Mouse (Mus musculus) cerebellum, adult 11 months (tissue): ENCODE data around the gene Rbm20.
"Not testable (repeated sequence)": the region's sequence is repeated elsewhere in the genome, so short reads cannot be mapped to it uniquely, and the experiment has no call there.

Experiments
- DNase-seq: peaks from one replicate; pipeline ENCODE4 v3.0.0; 2022

Gene Rbm20

DNA sequence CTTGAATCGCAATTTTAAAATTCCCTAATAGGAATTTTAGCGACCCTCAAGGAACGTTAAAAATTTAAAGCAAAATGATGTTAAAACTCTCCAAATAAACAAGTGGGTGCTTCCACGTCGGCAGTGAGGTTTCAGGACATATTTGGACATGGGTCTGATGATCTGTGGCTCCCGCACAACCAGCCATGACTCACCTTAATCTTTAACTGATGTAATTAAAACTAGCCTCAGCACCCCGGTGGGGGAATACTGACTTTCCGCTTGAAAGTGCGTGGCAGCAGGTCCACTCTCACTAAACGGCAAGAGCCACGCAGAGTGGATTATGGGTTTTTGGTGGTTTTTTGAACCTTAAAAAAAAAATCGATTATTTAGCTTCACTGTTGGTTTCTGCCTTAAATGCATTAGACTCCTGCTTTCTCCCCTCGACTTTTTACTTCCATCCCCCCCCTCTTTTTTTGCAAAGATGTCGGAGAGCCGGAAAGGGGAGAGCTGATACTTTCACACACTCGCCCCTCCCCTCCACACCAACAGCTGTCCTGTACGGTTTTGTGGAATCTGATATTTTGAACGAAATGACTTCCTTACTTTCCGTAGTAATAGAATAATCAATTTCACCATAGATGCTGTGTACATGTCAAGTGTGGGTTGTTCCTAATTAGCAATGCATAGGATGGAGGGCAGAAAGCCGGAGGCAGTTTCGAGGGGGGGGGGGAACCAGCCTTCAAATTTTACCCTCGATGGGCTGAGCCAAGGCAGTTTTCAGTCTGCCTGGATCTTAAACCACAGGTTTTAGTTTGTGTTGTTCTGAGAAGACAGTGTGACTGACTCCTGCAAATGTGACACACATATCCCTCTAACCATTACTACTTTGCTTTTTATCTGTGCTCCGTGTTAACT, 117.1 kb downstream of the Rbm20 start:
- DNase-seq = no peak

DNA sequence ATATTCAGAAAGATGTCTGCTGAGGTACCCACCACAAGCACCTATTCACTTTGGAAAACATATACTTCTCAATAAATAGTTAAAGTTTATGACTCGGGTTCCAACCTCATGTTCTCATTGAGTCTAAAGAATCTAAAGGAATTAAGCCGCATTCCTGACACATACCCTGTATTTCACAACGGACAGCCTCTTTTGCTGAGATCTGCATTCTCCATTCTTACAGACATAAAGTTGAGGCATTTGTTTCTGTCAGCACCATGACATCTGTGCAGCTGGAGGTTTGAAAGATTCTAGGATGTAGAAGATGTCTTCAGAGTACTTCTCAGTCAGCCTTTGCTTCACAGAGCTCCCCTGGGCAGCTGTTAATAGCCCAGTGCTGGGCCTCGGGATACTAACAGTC, 117.9 kb downstream of the Rbm20 start:
- no peak for DNase-seq

DNA sequence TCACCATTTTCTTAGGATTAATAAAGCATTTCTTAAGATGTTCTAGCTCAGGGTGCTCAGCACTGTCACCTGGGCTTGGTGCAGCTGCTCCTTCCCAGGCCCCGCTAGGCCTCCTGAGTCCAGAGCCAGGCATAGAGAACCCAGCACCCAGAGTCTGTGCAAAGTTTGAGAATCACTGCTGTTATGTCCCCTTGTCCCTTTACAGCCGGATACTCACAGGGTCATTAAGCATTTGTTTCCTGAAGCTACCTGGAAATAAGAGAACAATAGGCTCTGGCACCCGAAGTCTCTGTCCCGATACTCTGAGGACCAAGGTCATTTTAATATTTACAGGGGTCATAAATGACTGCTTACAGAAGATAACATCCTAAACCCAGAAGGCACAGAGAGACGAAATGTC, 118.9 kb downstream of the Rbm20 start:
- DNase-seq = no peak

DNA sequence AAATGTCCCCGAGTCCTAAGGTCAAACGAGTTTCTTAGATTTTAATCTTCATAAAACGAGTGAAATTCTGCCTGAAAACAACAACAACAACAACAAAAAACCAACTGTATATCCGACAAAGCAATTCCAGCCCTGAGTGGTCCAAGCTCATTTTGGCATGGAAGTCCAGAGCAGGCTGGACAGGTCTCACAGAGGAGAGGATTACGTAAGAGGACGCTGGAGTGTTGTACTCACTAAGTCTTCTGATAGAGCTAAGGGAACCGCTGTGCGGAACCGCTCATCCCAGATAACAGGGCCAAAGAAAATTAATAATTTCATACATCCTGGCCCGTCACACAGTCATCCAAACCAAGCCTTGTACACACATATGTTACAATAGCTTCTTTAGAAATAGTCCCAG, 120.7 kb downstream of the Rbm20 start:
- DNase-seq = no peak

DNA sequence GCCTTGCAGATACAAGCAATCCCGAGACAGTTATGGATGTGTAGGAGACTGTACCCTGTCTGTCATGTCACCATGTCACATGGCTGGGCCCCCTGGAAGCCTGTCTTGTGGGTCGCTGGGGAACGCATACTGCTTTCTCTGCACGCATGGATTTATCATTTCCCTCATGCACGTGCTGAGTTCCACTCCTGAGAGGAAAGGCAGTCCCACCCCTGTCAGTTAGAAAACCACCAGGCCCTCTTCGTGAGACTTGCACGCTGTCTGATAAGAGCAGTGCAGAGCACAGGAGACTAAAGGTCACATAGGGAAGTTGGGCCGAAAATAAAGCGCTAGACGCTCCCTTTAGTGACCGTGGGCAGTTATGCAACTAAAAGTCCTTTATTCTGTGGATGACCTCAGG, 122.8 kb downstream of the Rbm20 start:
- no peak for DNase-seq

DNA sequence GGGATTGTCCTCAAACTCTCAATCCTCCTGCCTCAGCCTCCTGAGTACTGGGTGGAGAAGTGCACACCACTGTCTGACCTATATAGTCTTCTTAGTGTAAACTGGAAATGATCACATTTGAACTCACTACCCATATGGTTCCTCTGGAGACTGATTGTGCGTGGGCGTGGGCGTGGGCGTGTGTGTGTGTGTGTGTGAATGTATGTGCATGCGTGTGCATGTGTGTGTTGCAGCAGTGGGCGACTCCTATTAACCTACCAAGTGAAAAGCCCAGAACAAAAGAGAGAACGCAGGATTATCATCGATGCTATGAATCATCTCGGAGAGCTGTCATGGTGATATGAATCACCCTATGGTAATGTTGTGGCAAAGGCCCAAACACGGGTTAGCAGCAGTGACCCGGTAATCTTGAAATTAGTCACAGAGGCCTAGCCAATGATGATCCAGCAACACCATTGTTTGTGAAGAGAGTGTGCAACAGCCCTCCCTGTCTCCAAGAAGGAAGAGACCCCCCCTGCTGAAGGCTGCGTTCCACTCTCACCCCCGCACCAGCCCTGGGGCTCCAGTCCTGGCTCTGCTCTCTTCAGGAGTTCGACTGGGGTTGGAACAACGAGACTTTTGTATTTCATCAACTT, 123.4 kb downstream of the Rbm20 start:
- no peak for DNase-seq

DNA sequence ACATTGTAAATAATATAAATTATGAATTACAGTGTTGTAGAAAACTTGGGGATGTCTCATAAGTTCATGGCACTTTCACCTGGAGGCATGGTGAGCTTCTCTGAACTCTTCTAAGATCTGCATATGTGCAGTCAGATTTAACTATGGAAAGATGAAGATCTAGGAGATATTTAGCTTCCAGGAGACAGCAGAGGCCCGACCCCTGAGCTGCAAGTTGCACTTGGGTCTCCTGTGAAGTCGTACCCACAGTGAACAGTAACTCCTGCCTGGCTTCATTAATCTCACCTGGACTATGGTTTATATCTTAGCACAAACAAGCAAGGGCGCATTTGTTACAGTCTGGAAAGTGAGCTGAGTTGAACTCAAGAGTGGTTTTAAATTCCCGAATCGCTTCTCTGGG, 124.3 kb downstream of the Rbm20 start:
- DNase-seq = no peak

DNA sequence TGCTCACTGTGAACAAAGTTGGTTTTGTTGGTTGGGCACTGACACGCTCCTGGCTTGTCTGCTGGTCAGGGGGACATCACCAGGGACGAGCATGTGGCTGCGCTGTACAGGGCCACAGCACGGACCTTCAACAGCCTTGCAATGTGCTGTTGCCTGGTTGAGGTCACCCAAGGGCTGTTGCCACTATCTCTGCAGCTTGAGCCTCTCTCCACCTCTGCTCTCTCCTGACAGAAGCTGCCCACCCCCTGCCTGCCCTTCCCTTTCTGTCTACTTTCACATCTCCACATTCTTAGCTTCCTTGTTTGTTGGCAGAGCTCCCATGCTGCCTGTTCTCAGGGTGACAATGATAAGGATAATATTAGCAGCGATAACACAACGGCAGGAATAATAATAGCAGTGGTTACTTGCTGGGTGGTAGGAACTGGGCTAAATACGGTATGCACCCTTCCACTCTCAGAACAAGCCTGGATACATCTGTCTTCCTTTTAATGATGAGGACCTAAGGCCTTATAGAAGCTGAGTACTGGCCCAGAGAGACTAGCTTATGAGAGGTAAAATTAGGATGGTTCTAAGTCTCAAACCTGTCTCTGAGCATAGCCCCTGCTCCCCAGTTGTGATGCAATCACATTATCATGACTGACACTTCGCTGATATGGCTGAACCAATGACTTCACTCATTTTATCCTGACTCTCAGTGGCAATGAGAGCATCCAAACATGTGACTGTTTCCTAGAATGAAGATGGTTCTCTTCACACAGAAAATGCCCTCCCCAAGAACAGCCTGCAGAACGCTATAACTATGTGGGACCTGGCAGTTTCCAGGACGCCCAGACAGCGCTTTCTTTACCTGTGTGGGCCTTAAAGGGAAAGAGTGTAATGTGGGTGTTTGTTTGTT, 124.9 kb downstream of the Rbm20 start:
- DNase-seq = no peak

DNA sequence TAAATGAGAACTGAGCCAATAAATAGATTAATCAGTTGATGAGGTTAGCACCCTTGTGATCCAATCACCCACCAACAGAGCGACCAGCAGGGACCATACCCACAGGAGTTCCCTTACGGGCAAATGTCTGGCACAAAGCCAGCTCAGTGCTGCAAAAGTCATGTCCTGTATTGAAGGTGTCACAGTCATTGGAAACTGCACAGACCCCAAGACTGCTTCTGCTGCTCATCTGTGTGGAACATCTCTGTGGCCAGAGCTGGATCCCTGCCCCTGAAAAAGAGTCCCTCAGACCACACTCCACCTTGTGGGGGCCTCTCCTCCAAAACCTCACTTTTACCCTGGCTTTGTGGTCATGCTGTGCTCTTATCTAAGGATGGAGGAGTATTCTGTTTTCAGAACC, 126.8 kb downstream of the Rbm20 start:
- DNase-seq = no peak

DNA sequence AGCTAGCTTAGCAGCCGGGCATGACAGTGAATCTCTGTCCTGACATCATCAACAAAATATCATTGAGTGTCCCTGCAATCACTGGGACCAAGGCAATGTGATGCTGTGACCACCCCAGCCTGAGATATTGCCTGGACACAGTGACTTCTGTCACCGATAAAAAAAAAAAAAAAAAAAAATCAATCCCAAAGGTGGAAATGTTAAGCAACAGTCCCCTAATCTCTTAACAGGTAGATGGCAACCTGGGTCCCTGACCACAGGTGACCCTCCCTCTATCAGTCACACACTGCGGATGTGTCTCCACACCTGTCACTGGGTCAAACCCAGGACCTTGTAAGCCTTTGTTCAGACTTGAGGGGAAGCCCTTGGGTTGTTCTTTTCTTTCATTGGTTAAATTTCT, 128.0 kb downstream of the Rbm20 start:
- no peak for DNase-seq

DNA sequence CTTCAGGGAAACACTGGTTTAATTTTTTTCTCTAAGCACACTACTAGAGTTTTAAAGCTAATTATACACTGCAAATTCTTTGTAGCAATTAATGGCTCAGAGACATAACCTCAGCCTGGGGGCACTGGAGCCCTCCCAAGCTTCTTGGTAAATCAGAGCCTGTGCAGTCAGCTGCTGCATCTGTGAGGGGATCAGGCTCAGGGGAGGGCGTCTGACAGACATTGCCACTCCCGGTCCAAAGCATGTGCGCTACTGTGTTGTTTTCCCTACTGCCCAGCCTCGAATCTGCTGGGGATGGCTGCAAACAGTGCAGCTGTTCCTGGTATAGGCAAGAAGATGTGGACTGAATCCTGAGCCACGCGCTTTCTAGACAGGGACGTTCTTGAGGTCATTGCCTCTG, 129.0 kb downstream of the Rbm20 start:
- DNase-seq = no peak

DNA sequence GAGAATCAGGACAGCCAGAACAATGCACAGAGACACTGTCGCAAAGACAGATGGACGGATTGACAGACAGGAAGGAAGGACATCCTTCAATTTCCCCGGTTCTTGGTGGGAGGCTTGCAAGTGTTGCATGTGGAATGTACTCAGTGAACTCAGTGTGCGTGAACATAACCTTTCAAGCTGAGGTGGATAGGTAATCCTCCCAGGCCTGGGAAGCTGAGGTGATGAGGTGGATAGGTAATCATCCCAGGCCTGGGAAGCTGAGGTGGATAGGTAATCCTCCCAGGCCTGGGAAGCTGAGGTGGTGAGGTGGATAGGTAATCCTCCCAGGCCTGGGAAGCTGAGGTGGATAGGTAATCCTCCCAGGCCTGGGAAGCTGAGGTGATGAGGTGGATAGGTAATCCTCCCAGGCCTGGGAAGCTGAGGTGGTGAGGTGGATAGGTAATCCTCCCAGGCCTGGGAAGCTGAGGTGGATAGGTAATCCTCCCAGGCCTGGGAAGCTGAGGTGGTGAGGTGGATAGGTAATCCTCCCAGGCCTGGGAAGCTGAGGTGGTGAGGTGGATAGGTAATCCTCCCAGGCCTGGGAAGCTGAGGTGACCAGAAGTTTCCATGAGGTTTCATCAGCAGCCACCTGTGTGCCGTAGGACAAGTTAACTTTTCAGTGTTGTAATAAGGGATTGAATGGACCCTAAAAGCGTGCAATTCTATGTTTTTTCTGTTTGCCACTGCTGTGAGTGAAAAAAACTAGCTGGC, 129.6 kb downstream of the Rbm20 start:
- DNase-seq = not testable (repeated sequence)

DNA sequence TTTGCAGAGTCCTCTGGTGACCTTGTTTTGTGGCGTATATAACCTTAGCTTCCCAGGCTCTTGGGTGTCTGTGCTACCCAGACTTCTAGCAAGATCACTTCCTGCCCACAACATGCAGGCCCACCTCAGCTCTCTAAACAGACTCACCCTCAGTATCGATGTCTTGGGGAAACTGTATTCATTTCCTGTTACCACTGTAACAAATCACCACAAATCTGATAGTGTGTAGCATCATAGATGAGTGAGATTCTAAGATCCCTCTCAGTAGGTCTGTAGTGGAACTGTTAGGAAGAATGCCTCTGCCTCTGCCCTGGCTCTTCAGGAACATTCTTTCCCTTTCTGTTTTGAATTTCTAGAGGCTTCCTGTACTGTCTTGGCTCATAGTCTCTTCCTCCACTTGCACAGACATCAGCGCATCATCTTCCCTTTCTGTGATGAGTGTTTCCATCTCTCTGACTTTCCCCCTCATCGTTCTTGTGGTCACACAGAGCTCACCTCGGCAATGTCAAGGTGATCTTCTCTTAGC, 130.2 kb downstream of the Rbm20 start:
- no peak for DNase-seq

DNA sequence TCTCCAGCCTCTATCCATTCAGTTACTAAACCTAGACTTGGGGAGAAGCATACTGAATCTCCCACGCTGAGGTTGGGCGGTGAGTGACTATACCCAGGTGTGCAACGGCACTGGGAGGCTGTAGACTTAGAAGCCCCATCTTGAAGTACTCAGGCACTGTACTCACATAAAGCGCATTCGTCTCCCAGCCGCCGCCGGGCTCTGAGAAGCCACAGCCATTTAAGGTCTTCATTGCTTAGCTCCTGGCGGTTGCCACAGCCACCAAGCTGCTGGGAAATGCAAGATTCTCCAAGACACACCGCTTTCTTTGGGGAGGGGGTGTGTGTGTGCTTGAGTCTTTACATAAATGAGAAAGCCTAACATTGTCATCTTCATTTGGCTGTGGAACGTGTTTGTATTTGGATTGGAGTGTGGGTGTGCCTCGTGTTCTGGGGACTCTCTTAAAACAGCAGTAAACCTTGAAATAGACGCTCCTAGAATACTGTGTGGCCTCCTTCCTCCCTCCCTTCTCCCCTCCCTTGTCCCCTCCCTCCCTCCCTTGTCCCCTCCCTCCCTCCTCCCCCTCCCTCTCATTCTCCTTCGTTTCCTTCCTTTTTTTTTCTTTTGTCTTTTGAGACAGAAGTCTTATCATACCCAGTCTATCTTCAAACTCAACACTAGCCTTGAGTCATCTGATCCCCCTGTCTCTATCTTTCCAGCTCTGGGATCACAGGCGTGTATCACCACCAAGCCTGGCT, 131.1 kb downstream of the Rbm20 start:
- no peak for DNase-seq

DNA sequence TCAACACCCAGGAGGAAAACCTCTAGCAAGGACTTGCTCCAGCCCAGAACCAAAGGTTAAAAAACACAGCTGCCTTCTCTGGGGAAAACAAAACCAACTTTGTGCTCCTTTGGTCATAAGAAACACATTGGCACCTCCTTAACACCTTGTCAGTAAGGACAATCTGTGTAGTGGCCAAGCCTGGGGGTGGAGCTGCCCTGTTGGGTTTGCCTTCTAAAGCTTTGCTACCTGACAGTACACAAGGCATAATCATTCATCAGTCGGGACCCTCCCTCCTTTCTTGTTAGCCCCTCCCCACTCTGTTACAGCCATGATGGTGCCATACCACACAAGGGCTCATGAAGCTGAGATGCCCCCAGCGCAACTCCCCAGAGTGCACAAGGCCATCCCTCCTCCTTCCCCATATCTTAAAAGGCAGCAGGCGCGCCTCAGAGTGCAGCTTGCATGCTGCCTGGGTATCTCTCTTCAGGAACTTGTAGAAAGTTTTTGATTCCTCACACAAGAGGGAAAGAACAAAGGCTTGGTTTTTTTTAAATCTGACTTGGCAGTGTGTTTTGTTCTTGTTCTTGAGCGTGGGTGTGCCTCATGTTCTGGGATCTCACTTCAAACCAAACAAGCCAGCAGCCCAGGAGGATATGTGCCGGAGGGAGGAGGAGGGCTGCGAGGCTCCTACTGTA, 132.2 kb downstream of the Rbm20 start:
- no peak for DNase-seq

DNA sequence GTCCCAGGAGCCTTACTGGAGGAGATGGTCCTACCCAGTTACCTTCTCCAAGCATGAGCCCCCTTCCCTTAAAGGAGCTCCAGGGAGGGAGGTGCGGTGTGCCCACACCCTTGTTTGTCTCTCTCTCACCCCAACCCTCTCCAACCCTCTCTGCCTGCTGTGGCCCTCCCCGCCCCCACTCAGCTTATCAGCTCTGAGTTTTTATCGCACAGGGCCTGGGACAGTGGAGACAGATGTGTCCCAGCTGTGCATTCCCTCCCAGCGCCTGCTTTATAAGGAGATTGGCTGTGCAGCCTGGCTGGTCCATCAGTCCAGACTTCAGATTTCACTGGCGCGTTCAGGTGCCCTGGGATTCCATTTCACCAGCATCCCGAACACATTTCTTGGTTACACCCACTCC, 132.9 kb downstream of the Rbm20 start:
- DNase-seq = no peak

DNA sequence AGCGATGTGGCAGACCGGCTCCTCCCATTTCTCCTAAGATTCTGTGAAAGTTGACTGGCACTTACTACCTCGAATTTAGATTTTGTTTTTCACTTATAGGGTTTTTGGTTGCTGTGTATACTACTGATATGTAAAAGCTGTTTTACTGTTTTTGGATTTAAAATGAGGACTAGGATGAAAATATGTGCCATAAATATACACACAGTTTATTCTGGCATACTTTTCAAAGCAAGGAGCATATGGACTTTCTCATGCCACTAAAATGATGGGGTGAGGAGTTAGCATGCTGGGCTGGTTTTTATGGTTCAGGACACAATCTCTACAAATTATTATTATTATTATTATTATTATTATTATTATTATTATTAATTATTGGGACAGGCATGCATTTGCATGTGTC, 133.5 kb downstream of the Rbm20 start:
- no peak for DNase-seq

DNA sequence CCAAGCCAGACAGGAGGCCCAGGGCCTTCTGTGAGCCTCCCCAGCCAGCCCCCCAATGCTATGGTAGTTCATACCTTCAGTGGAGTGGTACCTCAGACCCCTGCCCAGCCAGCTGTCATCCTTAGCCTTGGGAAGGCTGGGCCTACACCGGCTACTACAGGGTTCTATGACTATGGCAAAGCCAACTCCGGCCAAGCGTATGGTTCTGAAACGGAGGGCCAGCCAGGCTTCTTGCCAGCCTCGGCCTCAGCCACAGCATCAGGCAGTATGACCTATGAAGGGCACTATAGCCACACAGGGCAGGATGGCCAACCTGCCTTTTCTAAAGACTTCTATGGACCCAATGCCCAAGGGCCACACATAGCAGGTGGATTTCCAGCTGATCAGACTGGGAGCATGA, 136.5 kb downstream of the Rbm20 start:
- no peak for DNase-seq

DNA sequence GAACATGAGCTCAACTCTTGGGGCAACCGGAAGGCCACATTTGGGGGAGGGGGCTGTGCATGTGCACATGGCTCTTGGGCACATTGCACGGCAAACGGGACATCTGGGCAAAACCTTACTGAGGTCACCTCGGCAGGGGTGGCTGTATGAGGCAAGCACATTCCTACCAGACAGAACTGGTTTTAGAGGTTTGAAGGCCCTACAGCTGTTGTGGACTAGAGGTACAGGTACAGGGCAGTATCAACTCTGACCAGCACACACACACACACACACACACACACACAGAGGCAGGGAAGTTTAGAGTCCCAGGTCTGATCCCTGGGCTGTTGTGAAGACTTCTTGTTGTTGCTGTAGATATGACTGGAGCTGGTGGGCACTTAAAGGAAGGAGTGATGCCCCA, 138.6 kb downstream of the Rbm20 start:
- no peak for DNase-seq

DNA sequence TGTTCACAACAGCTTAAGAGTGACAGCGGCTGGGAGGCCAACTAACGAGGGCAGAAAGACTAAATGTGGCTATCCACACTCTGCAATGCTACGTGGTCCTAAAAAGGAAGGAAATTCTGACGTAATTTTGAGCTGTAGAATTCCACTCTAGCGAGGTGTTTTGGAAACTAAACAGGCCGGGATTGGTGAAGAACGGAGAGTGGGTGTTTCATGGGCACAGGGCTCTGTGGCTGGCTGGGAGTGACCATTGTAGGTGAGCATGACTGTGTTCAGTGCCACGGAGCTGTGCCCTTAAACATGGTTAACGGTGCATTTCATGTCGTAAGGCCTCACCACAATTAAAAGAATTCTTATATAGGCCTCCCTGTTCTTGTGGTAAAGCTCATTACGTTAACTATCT, 139.1 kb downstream of the Rbm20 start:
- DNase-seq = no peak

DNA sequence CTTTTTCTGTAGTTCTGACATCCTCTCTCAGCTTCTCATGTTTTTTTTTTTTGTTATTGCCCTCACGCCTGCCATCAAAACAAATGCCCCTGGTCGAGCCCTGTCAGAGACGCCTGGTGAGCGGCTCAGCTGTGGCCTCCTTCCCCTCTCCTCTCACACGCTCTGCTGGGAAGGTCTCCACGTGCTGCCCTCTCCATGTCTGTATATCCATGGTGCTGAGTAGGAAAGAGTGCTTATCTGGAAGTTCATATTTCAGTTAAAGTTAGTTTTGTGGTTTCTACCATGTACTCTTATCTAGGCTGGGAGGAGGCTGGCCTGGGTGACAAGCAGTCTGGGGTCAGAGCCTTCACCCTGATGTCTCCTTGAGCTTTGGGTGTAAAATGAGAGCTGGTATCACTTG, 142.2 kb downstream of the Rbm20 start:
- DNase-seq = no peak
